Mouse (Mus musculus) MEL (cell line): ENCODE results near the gene Zfp120. TPM values are rescaled to one million over a fixed set of nuclear protein-coding genes. Genes with fewer than 3 reads are reported as not detected.
A peak's percentile ranks its signal among the peaks of the same experiment; 100 is the strongest.
"Not testable (repeated sequence)": the region's sequence is repeated elsewhere in the genome, so short reads cannot be mapped to it uniquely, and the experiment has no call there.

Source experiments
- DNase-seq: peaks from one replicate; pipeline ENCODE4 v3.0.0; 2011; ENCODE audit warnings: low read depth, low spot score
- H3K27ac ChIP-seq: 2 replicates; pipeline ENCODE4 v1.5.1; 2012; ENCODE audit warnings: low read depth, mild to moderate bottlenecking, control low read depth, low read length, moderate library complexity; ENCODE audit not compliant: control insufficient read depth
- H3K27me3 ChIP-seq, 2 experiments: fragments of 150-350 bp in 1 of 2; sonication (generic) in 1 of 2; 2 replicates each; pipeline ENCODE4 v1.6.1; 2012; ENCODE audit warnings: low read length in 2 of 2, mild to moderate bottlenecking in 2 of 2, improper control_type of control experiment in 1 of 2, moderate library complexity in 1 of 2; ENCODE audit not compliant: insufficient read depth in 2 of 2, control insufficient read depth in 1 of 2
- H3K36me3 ChIP-seq, 2 experiments: 2 replicates each; pipeline ENCODE4 v1.6.1; 2012 to 2014; ENCODE audit warnings: low read length in 2 of 2, improper control_type of control experiment in 1 of 2, inconsistent platforms in 1 of 2, mild to moderate bottlenecking in 1 of 2; ENCODE audit not compliant: insufficient read depth in 2 of 2, control insufficient read depth in 1 of 2
- H3K4me1 ChIP-seq, 2 experiments: fragments of 150-350 bp in 1 of 2; sonication (generic) in 1 of 2; 2 replicates each; pipeline ENCODE4 v1.6.1; 2012; ENCODE audit warnings: low read length in 2 of 2, improper control_type of control experiment in 1 of 2, mild to moderate bottlenecking in 1 of 2; ENCODE audit not compliant: insufficient read depth in 2 of 2, control insufficient read depth in 1 of 2
- H3K4me3 ChIP-seq, 2 experiments: fragments of 150-350 bp in 1 of 2; sonication (generic) in 1 of 2; 2 replicates each; pipeline ENCODE4 v1.5.1; 2012; ENCODE audit warnings: low read depth in 2 of 2, low read length in 2 of 2, mild to moderate bottlenecking in 2 of 2, moderate library complexity in 2 of 2, control low read depth in 1 of 2, improper control_type of control experiment in 1 of 2; ENCODE audit not compliant: control insufficient read depth in 1 of 2, insufficient read depth in 1 of 2
- H3K79me2 ChIP-seq: 2 replicates; pipeline ENCODE4 v1.6.1; 2012; ENCODE audit warnings: mild to moderate bottlenecking, low read length, moderate library complexity; ENCODE audit not compliant: control insufficient read depth, poor library complexity, insufficient read depth
- H3K9ac ChIP-seq: 2 replicates; pipeline ENCODE4 v1.6.1; 2012; ENCODE audit warnings: low read depth, mild to moderate bottlenecking, control low read depth, low read length, moderate library complexity; ENCODE audit not compliant: control insufficient read depth, poor library complexity, severe bottlenecking
- H3K9me3 ChIP-seq: fragments of 150-350 bp; sonication (generic); replicated peaks from 2 replicates; pipeline ENCODE4 v1.6.1; 2012; ENCODE audit warnings: mild to moderate bottlenecking, low read length, improper control_type of control experiment, moderate library complexity; ENCODE audit not compliant: insufficient read depth
- CTCF ChIP-seq, 3 experiments: IDR thresholded peaks in 2 of 3; conservative IDR thresholded peaks in 1 of 3; 2 replicates each; pipeline ENCODE4 v1.5.1; 2011 to 2012; ENCODE audit warnings: low read length in 3 of 3, low read depth in 2 of 3, mild to moderate bottlenecking in 2 of 3, improper control_type of control experiment in 1 of 3, inconsistent platforms in 1 of 3, mixed read lengths in 1 of 3, moderate library complexity in 1 of 3; ENCODE audit not compliant: control insufficient read depth in 1 of 3, insufficient read depth in 1 of 3, poor library complexity in 1 of 3, severe bottlenecking in 1 of 3
- ELF1 ChIP-seq: IDR thresholded peaks from 2 replicates; pipeline ENCODE4 v1.6.1; 2014; ENCODE audit warnings: low read depth, mild to moderate bottlenecking, inconsistent platforms, low read length, improper control_type of control experiment, moderate library complexity
- HCFC1 ChIP-seq: IDR thresholded peaks from 2 replicates; pipeline ENCODE4 v1.6.1; 2012; ENCODE audit warnings: low read depth, mild to moderate bottlenecking, inconsistent platforms, low read length, improper control_type of control experiment, moderate library complexity
- MAX ChIP-seq: IDR thresholded peaks from 2 replicates; pipeline ENCODE4 v1.6.1; 2011; ENCODE audit warnings: low read length, improper control_type of control experiment
- MXI1 ChIP-seq: IDR thresholded peaks from 2 replicates; pipeline ENCODE4 v1.6.1; 2011; ENCODE audit warnings: mild to moderate bottlenecking, low read depth, low read length, improper control_type of control experiment
- NELFE ChIP-seq: IDR thresholded peaks from 2 replicates; pipeline ENCODE4 v1.6.1; 2011; ENCODE audit warnings: low read depth, low read length, improper control_type of control experiment
- POLR2A ChIP-seq, 2 experiments: IDR thresholded peaks; 2 replicates each; pipeline ENCODE4 v1.6.1; 2011 to 2012; ENCODE audit warnings: low read length in 2 of 2, mild to moderate bottlenecking in 2 of 2, control low read depth in 1 of 2, improper control_type of control experiment in 1 of 2, low read depth in 1 of 2, moderate library complexity in 1 of 2; ENCODE audit not compliant: control insufficient read depth in 1 of 2, insufficient read depth in 1 of 2, poor library complexity in 1 of 2
- RAD21 ChIP-seq: IDR thresholded peaks from 2 replicates; pipeline ENCODE4 v1.6.1; 2011; ENCODE audit warnings: mild to moderate bottlenecking, low read depth, low read length, improper control_type of control experiment
- SIN3A ChIP-seq: IDR thresholded peaks from 2 replicates; pipeline ENCODE4 v1.6.1; 2012; ENCODE audit warnings: low read length, improper control_type of control experiment, inconsistent platforms
- SMC3 ChIP-seq: IDR thresholded peaks from 2 replicates; pipeline ENCODE4 v1.6.1; 2011; ENCODE audit warnings: low read depth, low read length, improper control_type of control experiment
- TBP ChIP-seq: IDR thresholded peaks from 2 replicates; pipeline ENCODE4 v1.8.0; 2011; ENCODE audit warnings: low read depth, low read length, improper control_type of control experiment
- ZC3H11A ChIP-seq: IDR thresholded peaks from 2 replicates; pipeline ENCODE4 v1.6.1; 2012; ENCODE audit warnings: low read depth, mild to moderate bottlenecking, inconsistent platforms, low read length, improper control_type of control experiment
- ZNF384 ChIP-seq: IDR thresholded peaks from 2 replicates; pipeline ENCODE4 v1.6.1; 2012; ENCODE audit warnings: low read depth, mild to moderate bottlenecking, inconsistent platforms, low read length, improper control_type of control experiment
- polyA plus RNA-seq, 2 experiments: library from polyadenylated mRNA; stranded (reverse) in 1 of 2; unstranded in 1 of 2; fragments of >175 nt in 1 of 2; fragments of >200 nt in 1 of 2; gene quantifications; 2 replicates each; pipeline versions ENCODE4 v1.2.1 to v1.2.4; 2012; ENCODE audit warnings: low replicate concordance in 2 of 2, low read depth in 1 of 2; ENCODE audit not compliant: insufficient read length in 2 of 2, insufficient read depth in 1 of 2, missing spikeins in 1 of 2
- total RNA-seq: library from RNA; depleted of rRNA; stranded (reverse); fragments of 300-350 nt; gene quantifications from 2 replicates; pipeline ENCODE4 v1.2.3, GENCODE M21; 2012

Zfp120 gene
- total and polyA plus RNA-seq, 3 experiments, result 3.8 to 445 (median 8.2) TPM

GRCm38 (mm10) chr2:150181570-150181999 lies 45.1 kb upstream of the Zfp120 start, which contains the start of gene Gm14139:
Gene Gm14139, plus strand, starts transcription at chr2:150181755.
- not testable (repeated sequence) for H3K36me3 ChIP-seq, H3K9me3 ChIP-seq, H3K4me1 ChIP-seq, H3K27me3 ChIP-seq, H3K79me2 ChIP-seq
- DNase-seq, result peak; percentile 75
- Histone ChIP-seq H3K9ac (peak within 1 kb of the TSS; percentile 68), H3K4me3 (peak within 1 kb of the TSS; percentile 63 to 80), H3K27ac (peak within 1 kb of the TSS; percentile 57)
- TF ChIP-seq MAX, result peak; percentile 27; the same call in 1 of the 2 replicates
- peak; percentile 41; the same call in 1 of the 2 replicates for TF ChIP-seq NELFE
- TF ChIP-seq ELF1, result peak; percentile 19; the same call in 1 of the 2 replicates
- peak; percentile 60; the same call in 1 of the 2 replicates for TF ChIP-seq HCFC1
- TF ChIP-seq TBP, result 0 out of 2 replicates have a peak, but pooled peaks have one; percentile 31
- peak; percentile 57; the same call in 1 of the 2 replicates for TF ChIP-seq MXI1
- TF ChIP-seq SIN3A, result peak; percentile 60
- peak in 1 of 2 experiments; percentile 63; a peak in 2 of 4 replicates for TF ChIP-seq POLR2A (IDR thresholded peaks at IDR 0.05; ENCODE audit: control insufficient read depth in 1 of 2, insufficient read depth in 1 of 2, low read depth in 1 of 2, low read length in 2 of 2, poor library complexity in 1 of 2)

- H3K4me1 ChIP-seq, H3K27me3 ChIP-seq, H3K36me3 ChIP-seq, H3K79me2 ChIP-seq, H3K9me3 ChIP-seq: not testable (repeated sequence)
- peak; percentile 56 for DNase-seq
- Histone ChIP-seq H3K9ac (peak overlapping the region; percentile 37; the same call in 1 of the 2 replicates), H3K4me3 (peak overlapping the region; percentile 49 to 51), H3K27ac (peak overlapping the region; percentile 46)
- TF ChIP-seq ZNF384 (peak; percentile 47), CTCF (IDR thresholded peaks at IDR 0.05 in 2 of 3, conservative IDR thresholded peaks at IDR 0.05 in 1 of 3; ENCODE audit: control insufficient read depth in 1 of 3, insufficient read depth in 1 of 3, low read depth in 2 of 3, low read length in 3 of 3, poor library complexity in 1 of 3, severe bottlenecking in 1 of 3) (peak in 2 of 3 experiments; percentile 23 to 25; a peak in 4 of 6 replicates), ZC3H11A (0 out of 2 replicates have a peak, but pooled peaks have one; percentile 16), RAD21 (peak; percentile 32), SMC3 (peak; percentile 38)
Observed at GRCm38 (mm10) chr2:150181046-150181445, 44.5 kb upstream of the Zfp120 start.

GRCm38 (mm10) chr2:150179579-150179978 lies 43.1 kb upstream of the Zfp120 start, which contains the start of gene Gm10770:
Gene Gm10770, minus strand, starts transcription at chr2:150179679.
- not testable (repeated sequence) for H3K79me2 ChIP-seq, H3K27ac ChIP-seq, H3K4me1 ChIP-seq, H3K9ac ChIP-seq, H3K27me3 ChIP-seq, H3K36me3 ChIP-seq, DNase-seq, H3K9me3 ChIP-seq, H3K4me3 ChIP-seq
